Mouse (Mus musculus): ENCODE data around the gene Gm5773. TPM values are rescaled to one million over a fixed set of nuclear protein-coding genes. Genes with fewer than 3 reads are reported as not detected.
"Not testable (repeated sequence)": the region's sequence is repeated elsewhere in the genome, so short reads cannot be mapped to it uniquely, and the experiment has no call there.

Gm5773 gene
- not detected in 2 replicates for polyA plus RNA-seq (2015; fragmentation: Nextera tagmentation; extraction: Ambion mirVana)

- H3K9ac ChIP-seq; H3K9me3 ChIP-seq; H3K27me3 ChIP-seq (replicated peaks); H3K36me3 ChIP-seq; H3K4me3 ChIP-seq (replicated peaks); H3K27ac ChIP-seq; H3K4me1 ChIP-seq (replicated peaks); ATAC-seq; H3K4me2 ChIP-seq (replicated peaks): not testable (repeated sequence)
- 74% methylated on average over 1 of the region's 1 CpGs for WGBS
These were observed at the start of gene Gm5773 for GRCm38 (mm10) chr3:93772700-93773099. Gm5773 (plus strand) TSS chr3:93773000.

GRCm38 (mm10) chr3:93745475-93745874 lies 27.3 kb upstream of the Gm5773 start:
- WGBS = 81% methylated on average over 1 of the region's 1 CpGs
- not testable (repeated sequence) for H3K36me3 ChIP-seq; H3K27me3 ChIP-seq (replicated peaks); H3K9ac ChIP-seq; H3K4me1 ChIP-seq (replicated peaks); ATAC-seq; H3K27ac ChIP-seq; H3K9me3 ChIP-seq; H3K4me3 ChIP-seq (replicated peaks); H3K4me2 ChIP-seq (replicated peaks)

GRCm38 (mm10) chr3:93754022-93754421 lies 18.8 kb upstream of the Gm5773 start:
- H3K4me1 ChIP-seq (replicated peaks); H3K9me3 ChIP-seq; H3K4me2 ChIP-seq (replicated peaks); H3K27me3 ChIP-seq (replicated peaks); H3K9ac ChIP-seq; H3K27ac ChIP-seq; H3K36me3 ChIP-seq; ATAC-seq; H3K4me3 ChIP-seq (replicated peaks): not testable (repeated sequence)
- WGBS = 90% methylated on average over 18 of the region's 18 CpGs

GRCm38 (mm10) chr3:93796098-93796497 lies 23.3 kb downstream of the Gm5773 start, which contains the start of gene Tdpoz4:
Tdpoz4 (plus strand) TSS chr3:93796398.
- H3K36me3 ChIP-seq; H3K4me3 ChIP-seq (replicated peaks); H3K4me2 ChIP-seq (replicated peaks); ATAC-seq; H3K9ac ChIP-seq; H3K27ac ChIP-seq; H3K9me3 ChIP-seq; H3K27me3 ChIP-seq (replicated peaks); H3K4me1 ChIP-seq (replicated peaks): not testable (repeated sequence)

GRCm38 (mm10) chr3:93813341-93813740 lies 40.5 kb downstream of the Gm5773 start:
- not testable (repeated sequence) for H3K4me2 ChIP-seq (replicated peaks); ATAC-seq; H3K27me3 ChIP-seq (replicated peaks); H3K4me3 ChIP-seq (replicated peaks); H3K4me1 ChIP-seq (replicated peaks); H3K36me3 ChIP-seq; H3K27ac ChIP-seq; H3K9ac ChIP-seq; H3K9me3 ChIP-seq

Other genes starting within 250 kb of the Gm5773 start
- 640 and 689 TPM in 2 replicates for gene S100a10, start 217.9 kb upstream of the Gm5773 start, polyA plus RNA-seq (2015; fragmentation: Nextera tagmentation; extraction: Ambion mirVana)
- gene Tdpoz2, start 120.3 kb upstream of the Gm5773 start, polyA plus RNA-seq (2015; fragmentation: Nextera tagmentation; extraction: Ambion mirVana) = not detected in 2 replicates
- not detected in 2 replicates for gene Tdpoz1, start 96.7 kb upstream of the Gm5773 start, polyA plus RNA-seq (2015; fragmentation: Nextera tagmentation; extraction: Ambion mirVana)
- gene Gm37596, start 79.9 kb upstream of the Gm5773 start, polyA plus RNA-seq (2015; fragmentation: Nextera tagmentation; extraction: Ambion mirVana) = not detected in 2 replicates
- not detected in 2 replicates for gene Tdpoz4, start 23.4 kb downstream of the Gm5773 start, polyA plus RNA-seq (2015; fragmentation: Nextera tagmentation; extraction: Ambion mirVana)
- gene Tdpoz3, start 53.0 kb downstream of the Gm5773 start, polyA plus RNA-seq (2015; fragmentation: Nextera tagmentation; extraction: Ambion mirVana) = not detected in 2 replicates
- gene Gm9117, start 170.5 kb downstream of the Gm5773 start, polyA plus RNA-seq (2015; fragmentation: Nextera tagmentation; extraction: Ambion mirVana) = 0.20 and 0.37 TPM in 2 replicates
- not detected in 2 replicates for gene Tdpoz5, start 188.3 kb downstream of the Gm5773 start, polyA plus RNA-seq (2015; fragmentation: Nextera tagmentation; extraction: Ambion mirVana)

Data from intestine, embryonic 15.5 days (tissue).